Mouse (Mus musculus): ENCODE measurements around the gene Thsd4. TPM values are rescaled to one million over a fixed set of nuclear protein-coding genes. Genes with fewer than 3 reads are reported as not detected.

The Thsd4 gene
- total RNA-seq, 1 experiment, result 1.6 TPM

GRCm38 (mm10) chr9:60056131-60056530 is 465.7 kb downstream of the Thsd4 start:
- no peak overlapping the region for H3K27ac ChIP-seq (ENCODE audit: insufficient read depth, low read depth, low read length, poor library complexity, severe bottlenecking)
- no peaks in the 10 kb centered on the region for H3K9me3 ChIP-seq (ENCODE audit: control insufficient read depth, insufficient read depth, low read depth, low read length)
- in situ Hi-C loops (cut with MboI; ENCODE audit: low sequenced_read_pairs in 2 of 2, unreplicated experiment in 2 of 2), result no loop called here
- H3K4me1 ChIP-seq (ENCODE audit: control insufficient read depth in 2 of 2, insufficient read depth in 2 of 2, low read length in 2 of 2, poor library complexity in 1 of 2), result no peaks in the 10 kb centered on the region
- H3K36me3 ChIP-seq (ENCODE audit: control insufficient read depth, insufficient read depth, low read length, poor library complexity, severe bottlenecking), result no peaks in the 10 kb centered on the region
- no peak overlapping the region for H3K4me3 ChIP-seq (ENCODE audit: insufficient read depth in 1 of 2, low read depth in 1 of 2, low read length in 2 of 2, poor library complexity in 1 of 2, severe bottlenecking in 1 of 2)
- TF ChIP-seq ZC3H11A (IDR thresholded peaks at IDR 0.05; ENCODE audit: borderline replicate concordance, low read depth, low read length) (no peak), HCFC1 (IDR thresholded peaks at IDR 0.05; ENCODE audit: borderline replicate concordance, insufficient read depth, low read length) (no peak), MAFK (IDR thresholded peaks at IDR 0.05; ENCODE audit: insufficient read depth, low read depth, low read length) (no peak), CHD2 (IDR thresholded peaks at IDR 0.05; ENCODE audit: low read depth, low read length) (no peak), ZNF384 (IDR thresholded peaks at IDR 0.05; ENCODE audit: low read depth, low read length) (no peak)
- no peak overlapping the region for H3K9ac ChIP-seq (ENCODE audit: insufficient read depth, low read depth, low read length, poor library complexity, severe bottlenecking)
- no peak for DNase-seq (ENCODE audit: low read depth, low spot score)

GRCm38 (mm10) chr9:60054951-60055350 is 466.9 kb downstream of the Thsd4 start:
- H3K36me3 ChIP-seq (ENCODE audit: control insufficient read depth, insufficient read depth, low read length, poor library complexity, severe bottlenecking), result no peaks in the 10 kb centered on the region
- no peaks in the 10 kb centered on the region for H3K9me3 ChIP-seq (ENCODE audit: control insufficient read depth, insufficient read depth, low read depth, low read length)
- H3K9ac ChIP-seq (ENCODE audit: insufficient read depth, low read depth, low read length, poor library complexity, severe bottlenecking), result no peak overlapping the region
- no peak for DNase-seq (ENCODE audit: low read depth, low spot score)
- H3K4me3 ChIP-seq (ENCODE audit: insufficient read depth in 1 of 2, low read depth in 1 of 2, low read length in 2 of 2, poor library complexity in 1 of 2, severe bottlenecking in 1 of 2), result no peak overlapping the region
- no peak overlapping the region for H3K27ac ChIP-seq (ENCODE audit: insufficient read depth, low read depth, low read length, poor library complexity, severe bottlenecking)
- TF ChIP-seq HCFC1 (IDR thresholded peaks at IDR 0.05; ENCODE audit: borderline replicate concordance, insufficient read depth, low read length) (no peak), MAFK (IDR thresholded peaks at IDR 0.05; ENCODE audit: insufficient read depth, low read depth, low read length) (no peak), CHD2 (IDR thresholded peaks at IDR 0.05; ENCODE audit: low read depth, low read length) (no peak), ZNF384 (IDR thresholded peaks at IDR 0.05; ENCODE audit: low read depth, low read length) (no peak), ZC3H11A (IDR thresholded peaks at IDR 0.05; ENCODE audit: borderline replicate concordance, low read depth, low read length) (no peak)
- H3K4me1 ChIP-seq (ENCODE audit: control insufficient read depth in 2 of 2, insufficient read depth in 2 of 2, low read length in 2 of 2, poor library complexity in 1 of 2), result no peaks in the 10 kb centered on the region
- in situ Hi-C loops (cut with MboI; ENCODE audit: low sequenced_read_pairs in 2 of 2, unreplicated experiment in 2 of 2), result no loop called here

GRCm38 (mm10) chr9:60053117-60053516 is 468.7 kb downstream of the Thsd4 start:
- no peak for DNase-seq (ENCODE audit: low read depth, low spot score)
- TF ChIP-seq HCFC1 (IDR thresholded peaks at IDR 0.05; ENCODE audit: borderline replicate concordance, insufficient read depth, low read length) (no peak), CHD2 (IDR thresholded peaks at IDR 0.05; ENCODE audit: low read depth, low read length) (no peak), MAFK (IDR thresholded peaks at IDR 0.05; ENCODE audit: insufficient read depth, low read depth, low read length) (no peak)
- Histone ChIP-seq H3K27ac (ENCODE audit: insufficient read depth, low read depth, low read length, poor library complexity, severe bottlenecking) (no peak overlapping the region), H3K4me1 (ENCODE audit: control insufficient read depth in 2 of 2, insufficient read depth in 2 of 2, low read length in 2 of 2, poor library complexity in 1 of 2) (no peaks in the 10 kb centered on the region), H3K9me3 (ENCODE audit: control insufficient read depth, insufficient read depth, low read depth, low read length) (no peaks in the 10 kb centered on the region), H3K9ac (ENCODE audit: insufficient read depth, low read depth, low read length, poor library complexity, severe bottlenecking) (no peak overlapping the region), H3K4me3 (ENCODE audit: insufficient read depth in 1 of 2, low read depth in 1 of 2, low read length in 2 of 2, poor library complexity in 1 of 2, severe bottlenecking in 1 of 2) (no peak overlapping the region), H3K36me3 (ENCODE audit: control insufficient read depth, insufficient read depth, low read length, poor library complexity, severe bottlenecking) (no peaks in the 10 kb centered on the region)
- in situ Hi-C loops (cut with MboI; ENCODE audit: low sequenced_read_pairs in 2 of 2, unreplicated experiment in 2 of 2), result no loop called here

- no peaks in the 10 kb centered on the region for H3K4me1 ChIP-seq (ENCODE audit: control insufficient read depth in 2 of 2, insufficient read depth in 2 of 2, low read length in 2 of 2, poor library complexity in 1 of 2)
- TF ChIP-seq ZNF384 (IDR thresholded peaks at IDR 0.05; ENCODE audit: low read depth, low read length), result no peak
- no peak for TF ChIP-seq CHD2 (IDR thresholded peaks at IDR 0.05; ENCODE audit: low read depth, low read length)
- TF ChIP-seq MAFK (IDR thresholded peaks at IDR 0.05; ENCODE audit: insufficient read depth, low read depth, low read length), result no peak
- no peak for TF ChIP-seq ZC3H11A (IDR thresholded peaks at IDR 0.05; ENCODE audit: borderline replicate concordance, low read depth, low read length)
- no peak for TF ChIP-seq HCFC1 (IDR thresholded peaks at IDR 0.05; ENCODE audit: borderline replicate concordance, insufficient read depth, low read length)
- H3K36me3 ChIP-seq (ENCODE audit: control insufficient read depth, insufficient read depth, low read length, poor library complexity, severe bottlenecking), result no peaks in the 10 kb centered on the region
- no peak overlapping the region for H3K27ac ChIP-seq (ENCODE audit: insufficient read depth, low read depth, low read length, poor library complexity, severe bottlenecking)
- no peaks in the 10 kb centered on the region for H3K9me3 ChIP-seq (ENCODE audit: control insufficient read depth, insufficient read depth, low read depth, low read length)
- DNase-seq (ENCODE audit: low read depth, low spot score), result no peak
- H3K4me3 ChIP-seq (ENCODE audit: insufficient read depth in 1 of 2, low read depth in 1 of 2, low read length in 2 of 2, poor library complexity in 1 of 2, severe bottlenecking in 1 of 2), result no peak overlapping the region
- no peak overlapping the region for H3K9ac ChIP-seq (ENCODE audit: insufficient read depth, low read depth, low read length, poor library complexity, severe bottlenecking)
- in situ Hi-C loops (cut with MboI; ENCODE audit: low sequenced_read_pairs in 2 of 2, unreplicated experiment in 2 of 2), result no loop called here
Measured at GRCm38 (mm10) chr9:60052415-60052814, 469.4 kb downstream of the Thsd4 start.

- H3K4me3 ChIP-seq (ENCODE audit: insufficient read depth in 1 of 2, low read depth in 1 of 2, low read length in 2 of 2, poor library complexity in 1 of 2, severe bottlenecking in 1 of 2), result no peak overlapping the region
- H3K9ac ChIP-seq (ENCODE audit: insufficient read depth, low read depth, low read length, poor library complexity, severe bottlenecking), result no peak overlapping the region
- H3K36me3 ChIP-seq (ENCODE audit: control insufficient read depth, insufficient read depth, low read length, poor library complexity, severe bottlenecking), result no peaks in the 10 kb centered on the region
- H3K27ac ChIP-seq (ENCODE audit: insufficient read depth, low read depth, low read length, poor library complexity, severe bottlenecking), result no peak overlapping the region
- in situ Hi-C loops (cut with MboI; ENCODE audit: low sequenced_read_pairs in 2 of 2, unreplicated experiment in 2 of 2), result no loop called here
- H3K9me3 ChIP-seq (ENCODE audit: control insufficient read depth, insufficient read depth, low read depth, low read length), result no peaks in the 10 kb centered on the region
- H3K4me1 ChIP-seq (ENCODE audit: control insufficient read depth in 2 of 2, insufficient read depth in 2 of 2, low read length in 2 of 2, poor library complexity in 1 of 2), result no peaks in the 10 kb centered on the region
- TF ChIP-seq ZNF384 (IDR thresholded peaks at IDR 0.05; ENCODE audit: low read depth, low read length) (no peak), MAFK (IDR thresholded peaks at IDR 0.05; ENCODE audit: insufficient read depth, low read depth, low read length) (no peak), HCFC1 (IDR thresholded peaks at IDR 0.05; ENCODE audit: borderline replicate concordance, insufficient read depth, low read length) (no peak), ZC3H11A (IDR thresholded peaks at IDR 0.05; ENCODE audit: borderline replicate concordance, low read depth, low read length) (no peak), CHD2 (IDR thresholded peaks at IDR 0.05; ENCODE audit: low read depth, low read length) (no peak)
- DNase-seq (ENCODE audit: low read depth, low spot score), result no peak
Measured at GRCm38 (mm10) chr9:60043175-60043574, 478.7 kb downstream of the Thsd4 start.
